ENCODE assay signal across 16 mouse cellular contexts in genomic region chr7:37140191-37140590, GRCm38 (mm10).
DNase-seq lines count a peak whose midpoint lies in the region; ATAC-seq lines count a peak whose summit lies in the region.
"Had no signal": no experiment of that assay in that cellular context is flagged by ENCODE, and none has a peak within 500 bp of the region (broad histone marks: within the 10 kb centered on the region; RNA-seq: fewer than 3 reads in every experiment).

No protein-coding gene starts in this region.

- no peaks in the 10 kb centered on the region for H3K9me3 ChIP-seq in heart, embryonic 11.5 days (replicated peaks; ENCODE audit: control insufficient read depth, low read length)
- H3K9me3 ChIP-seq: forebrain, embryonic 13.5 days; hindbrain, embryonic 13.5 days; midbrain, embryonic 15.5 days had no signal

- H3K4me1 ChIP-seq in heart, embryonic 11.5 days (ENCODE audit: control insufficient read depth, insufficient read depth, low read length), result no peaks in the 10 kb centered on the region

- no peak overlapping the region for H3K4me2 ChIP-seq in heart, embryonic 11.5 days
- H3K4me2 ChIP-seq: forebrain, embryonic 13.5 days; hindbrain, embryonic 13.5 days; midbrain, embryonic 15.5 days had no signal

- ATAC-seq in heart, embryonic 11.5 days (replicated peaks; ENCODE audit: insufficient number of reproducible peaks, low FRiP score, low TSS enrichment), result no peak
- ATAC-seq: forebrain, embryonic 13.5 days; inflammation-experienced regulatory T-cells, adult 6 months; midbrain, embryonic 15.5 days had no signal

- no peak overlapping the region for H3K4me3 ChIP-seq in heart, embryonic 11.5 days (ENCODE audit: low read depth, low read length)
- H3K4me3 ChIP-seq: forebrain, embryonic 13.5 days; hindbrain, embryonic 13.5 days; midbrain, embryonic 15.5 days; myocyte had no signal

- no peak overlapping the region for H3K9ac ChIP-seq in heart, embryonic 11.5 days (ENCODE audit: low read depth, low read length)
- H3K9ac ChIP-seq: forebrain, embryonic 13.5 days; hindbrain, embryonic 13.5 days; midbrain, embryonic 15.5 days had no signal

- H3K36me3 ChIP-seq in heart, embryonic 11.5 days (ENCODE audit: control insufficient read depth, insufficient read depth, low read length), result no peaks in the 10 kb centered on the region
- H3K36me3 ChIP-seq: hindbrain, embryonic 13.5 days; midbrain, embryonic 15.5 days had no signal

- peak; percentile 11 for DNase-seq in adrenal gland, postnatal 10 days
- no peak for DNase-seq in adrenal gland, postnatal 4 days (ENCODE audit: low spot score in 2 of 2)
- peak; percentile 4 to 12 for DNase-seq in heart, adult 9 months (ENCODE audit: low spot score in 2 of 2)
- DNase-seq in lung, postnatal 10 days, result peak; percentile 4
- no peak for DNase-seq in lung, postnatal 25 days (ENCODE audit: low spot score)
- peak; percentile 41 for DNase-seq in testis, postnatal 14 days (ENCODE audit: low spot score)
- no peak for DNase-seq in thymus, postnatal 14 days
- DNase-seq: cerebellum, adult 8-10 months; lung, postnatal 14 days; thymus, postnatal 4 days had no signal

- WGBS in heart, embryonic 11.5 days (ENCODE audit: insufficient replicate concordance), result 77% methylated on average over 12 of the region's 12 CpGs

- no peaks in the 10 kb centered on the region for H3K27me3 ChIP-seq in heart, embryonic 11.5 days (ENCODE audit: control insufficient read depth, insufficient read depth, low read length)
- H3K27me3 ChIP-seq: forebrain, embryonic 13.5 days; hindbrain, embryonic 13.5 days had no signal

- no peak overlapping the region for H3K27ac ChIP-seq in heart, embryonic 11.5 days (ENCODE audit: low read depth, low read length)
- H3K27ac ChIP-seq: forebrain, embryonic 13.5 days; hindbrain, embryonic 13.5 days; midbrain, embryonic 15.5 days had no signal

Comparison
In these comparisons a context has a peak if more than half of its experiments do, and no peak if none do; other contexts are left out.
1. DNase-seq: peak in adrenal gland, postnatal 10 days (single experiment), heart, adult 9 months (2 of 2), lung, postnatal 10 days (single experiment) and testis, postnatal 14 days (single experiment); none in adrenal gland, postnatal 4 days (0 of 2), lung, postnatal 25 days (single experiment) and thymus, postnatal 14 days (single experiment).